Mouse (Mus musculus): ENCODE measurements around the gene Gm2000. TPM values are rescaled to one million over a fixed set of nuclear protein-coding genes. Genes with fewer than 3 reads are reported as not detected.
"Not testable (repeated sequence)": the region's sequence is repeated elsewhere in the genome, so short reads cannot be mapped to it uniquely, and the experiment has no call there.

Gm2000 gene
- polyA plus RNA-seq, 1 experiment from 2014 or later, result 1,089 TPM

GRCm38 (mm10) chr1:156386232-156386631 is 20.4 kb downstream of the Gm2000 start:
- Histone ChIP-seq H3K9me3 (ENCODE audit: control insufficient read depth, low read length) (no peaks in the 10 kb centered on the region), H3K4me2 (ENCODE audit: low read length) (no peak overlapping the region), H3K4me3 (ENCODE audit: low read depth, low read length) (no peak overlapping the region), H3K9ac (ENCODE audit: low read length) (no peak overlapping the region), H3K27me3 (replicated peaks; ENCODE audit: control insufficient read depth, insufficient read depth, low read length) (no peaks in the 10 kb centered on the region), H3K4me1 (replicated peaks; ENCODE audit: control insufficient read depth, insufficient read depth, low read length) (no peaks in the 10 kb centered on the region), H3K27ac (ENCODE audit: low read depth) (no peak overlapping the region), H3K36me3 (ENCODE audit: control insufficient read depth, insufficient read depth, low read length) (no peaks in the 10 kb centered on the region)
- 88% methylated on average over 4 of the region's 4 CpGs for WGBS
- ATAC-seq (replicated peaks; ENCODE audit: low FRiP score, low TSS enrichment, low read depth) (no peak), DNase-seq (ENCODE audit: low spot score) (no peak)

- WGBS, result 67% methylated on average over 3 of the region's 3 CpGs
- H3K4me1 ChIP-seq (replicated peaks; ENCODE audit: control insufficient read depth, insufficient read depth, low read length), result no peaks in the 10 kb centered on the region
Measured at GRCm38 (mm10) chr1:156386880-156387279, 21.0 kb downstream of the Gm2000 start.

GRCm38 (mm10) chr1:156393148-156393547 is 27.3 kb downstream of the Gm2000 start:
- WGBS, result 84% methylated on average over 4 of the region's 4 CpGs
- no peak for DNase-seq (ENCODE audit: low spot score)
- no peaks in the 10 kb centered on the region for H3K9me3 ChIP-seq (ENCODE audit: control insufficient read depth, low read length)
- no peak for ATAC-seq (replicated peaks; ENCODE audit: low FRiP score, low TSS enrichment, low read depth)
- no peak overlapping the region for H3K27ac ChIP-seq (ENCODE audit: low read depth)
- H3K4me3 ChIP-seq (ENCODE audit: low read depth, low read length), result no peak overlapping the region
- H3K9ac ChIP-seq (ENCODE audit: low read length), result no peak overlapping the region
- no peaks in the 10 kb centered on the region for H3K36me3 ChIP-seq (ENCODE audit: control insufficient read depth, insufficient read depth, low read length)
- no peak overlapping the region for H3K4me2 ChIP-seq (ENCODE audit: low read length)
- no peaks in the 10 kb centered on the region for H3K4me1 ChIP-seq (replicated peaks; ENCODE audit: control insufficient read depth, insufficient read depth, low read length)
- H3K27me3 ChIP-seq (replicated peaks; ENCODE audit: control insufficient read depth, insufficient read depth, low read length), result no peaks in the 10 kb centered on the region

More at GRCm38 (mm10) chr1:156386880-156387279, 21.0 kb downstream of the Gm2000 start:
- DNase-seq (ENCODE audit: low spot score) (no peak), ATAC-seq (replicated peaks; ENCODE audit: low FRiP score, low TSS enrichment, low read depth) (no peak)
- Histone ChIP-seq H3K9ac (ENCODE audit: low read length) (no peak overlapping the region), H3K4me2 (ENCODE audit: low read length) (no peak overlapping the region), H3K27me3 (replicated peaks; ENCODE audit: control insufficient read depth, insufficient read depth, low read length) (no peaks in the 10 kb centered on the region), H3K27ac (ENCODE audit: low read depth) (no peak overlapping the region), H3K4me3 (ENCODE audit: low read depth, low read length) (no peak overlapping the region), H3K36me3 (ENCODE audit: control insufficient read depth, insufficient read depth, low read length) (no peaks in the 10 kb centered on the region), H3K9me3 (ENCODE audit: control insufficient read depth, low read length) (no peaks in the 10 kb centered on the region)

GRCm38 (mm10) chr1:156400159-156400558 is 34.3 kb downstream of the Gm2000 start:
- not testable (repeated sequence) for H3K4me1 ChIP-seq (replicated peaks; ENCODE audit: control insufficient read depth, insufficient read depth, low read length); H3K9me3 ChIP-seq (ENCODE audit: control insufficient read depth, low read length); H3K36me3 ChIP-seq (ENCODE audit: control insufficient read depth, insufficient read depth, low read length); ATAC-seq (replicated peaks; ENCODE audit: low FRiP score, low TSS enrichment, low read depth); H3K27me3 ChIP-seq (replicated peaks; ENCODE audit: control insufficient read depth, insufficient read depth, low read length); H3K27ac ChIP-seq (ENCODE audit: low read depth); H3K9ac ChIP-seq (ENCODE audit: low read length); H3K4me3 ChIP-seq (ENCODE audit: low read depth, low read length); DNase-seq (ENCODE audit: low spot score); H3K4me2 ChIP-seq (ENCODE audit: low read length)
- 65% methylated on average over 3 of the region's 3 CpGs for WGBS

GRCm38 (mm10) chr1:156402491-156402890 is 36.7 kb downstream of the Gm2000 start:
- Histone ChIP-seq H3K4me1 (replicated peaks; ENCODE audit: control insufficient read depth, insufficient read depth, low read length) (no peaks in the 10 kb centered on the region), H3K4me3 (ENCODE audit: low read depth, low read length) (no peak overlapping the region), H3K4me2 (ENCODE audit: low read length) (no peak overlapping the region), H3K27ac (ENCODE audit: low read depth) (no peak overlapping the region), H3K36me3 (ENCODE audit: control insufficient read depth, insufficient read depth, low read length) (no peaks in the 10 kb centered on the region), H3K27me3 (replicated peaks; ENCODE audit: control insufficient read depth, insufficient read depth, low read length) (no peaks in the 10 kb centered on the region), H3K9me3 (ENCODE audit: control insufficient read depth, low read length) (no peaks in the 10 kb centered on the region), H3K9ac (ENCODE audit: low read length) (no peak overlapping the region)
- ATAC-seq (replicated peaks; ENCODE audit: low FRiP score, low TSS enrichment, low read depth) (no peak), DNase-seq (ENCODE audit: low spot score) (no peak)
- 53% methylated on average over 2 of the region's 2 CpGs for WGBS

- ATAC-seq (replicated peaks; ENCODE audit: low FRiP score, low TSS enrichment, low read depth) (no peak), DNase-seq (ENCODE audit: low spot score) (no peak)
- WGBS, result 54% methylated on average over 10 of the region's 10 CpGs
- no peak overlapping the region for H3K4me3 ChIP-seq (ENCODE audit: low read depth, low read length)
- no peaks in the 10 kb centered on the region for H3K27me3 ChIP-seq (replicated peaks; ENCODE audit: control insufficient read depth, insufficient read depth, low read length)
- H3K27ac ChIP-seq (ENCODE audit: low read depth), result no peak overlapping the region
- H3K4me1 ChIP-seq (replicated peaks; ENCODE audit: control insufficient read depth, insufficient read depth, low read length), result no peaks in the 10 kb centered on the region
- H3K4me2 ChIP-seq (ENCODE audit: low read length), result no peak overlapping the region
- no peaks in the 10 kb centered on the region for H3K9me3 ChIP-seq (ENCODE audit: control insufficient read depth, low read length)
- no peaks in the 10 kb centered on the region for H3K36me3 ChIP-seq (ENCODE audit: control insufficient read depth, insufficient read depth, low read length)
- no peak overlapping the region for H3K9ac ChIP-seq (ENCODE audit: low read length)
Measured at GRCm38 (mm10) chr1:156403251-156403650, 37.4 kb downstream of the Gm2000 start.

GRCm38 (mm10) chr1:156408004-156408403 is 42.2 kb downstream of the Gm2000 start:
- WGBS, result 56% methylated on average over 3 of the region's 3 CpGs
- no peak for DNase-seq (ENCODE audit: low spot score)
- H3K27ac ChIP-seq (ENCODE audit: low read depth), result no peak overlapping the region

GRCm38 (mm10) chr1:156408521-156408920 is 42.7 kb downstream of the Gm2000 start:
- Histone ChIP-seq H3K4me2 (ENCODE audit: low read length) (no peak overlapping the region), H3K36me3 (ENCODE audit: control insufficient read depth, insufficient read depth, low read length) (no peaks in the 10 kb centered on the region), H3K9me3 (ENCODE audit: control insufficient read depth, low read length) (no peaks in the 10 kb centered on the region), H3K27me3 (replicated peaks; ENCODE audit: control insufficient read depth, insufficient read depth, low read length) (no peaks in the 10 kb centered on the region), H3K4me3 (ENCODE audit: low read depth, low read length) (no peak overlapping the region), H3K27ac (ENCODE audit: low read depth) (no peak overlapping the region), H3K9ac (ENCODE audit: low read length) (no peak overlapping the region), H3K4me1 (replicated peaks; ENCODE audit: control insufficient read depth, insufficient read depth, low read length) (no peaks in the 10 kb centered on the region)
- DNase-seq (ENCODE audit: low spot score) (no peak), ATAC-seq (replicated peaks; ENCODE audit: low FRiP score, low TSS enrichment, low read depth) (no peak)
- WGBS, result 78% methylated on average over 4 of the region's 4 CpGs

More at GRCm38 (mm10) chr1:156408004-156408403, 42.2 kb downstream of the Gm2000 start:
- no peak overlapping the region for H3K4me2 ChIP-seq (ENCODE audit: low read length)
- no peak overlapping the region for H3K4me3 ChIP-seq (ENCODE audit: low read depth, low read length)
- no peak overlapping the region for H3K9ac ChIP-seq (ENCODE audit: low read length)
- no peak for ATAC-seq (replicated peaks; ENCODE audit: low FRiP score, low TSS enrichment, low read depth)
- H3K27me3 ChIP-seq (replicated peaks; ENCODE audit: control insufficient read depth, insufficient read depth, low read length), result no peaks in the 10 kb centered on the region
- no peaks in the 10 kb centered on the region for H3K4me1 ChIP-seq (replicated peaks; ENCODE audit: control insufficient read depth, insufficient read depth, low read length)
- H3K36me3 ChIP-seq (ENCODE audit: control insufficient read depth, insufficient read depth, low read length), result no peaks in the 10 kb centered on the region
- H3K9me3 ChIP-seq (ENCODE audit: control insufficient read depth, low read length), result no peaks in the 10 kb centered on the region
